Mouse (Mus musculus): ENCODE data around the gene Tmem198. TPM values are rescaled to one million over a fixed set of nuclear protein-coding genes. Genes with fewer than 3 reads are reported as not detected.
A peak's percentile ranks its signal among the peaks of the same experiment; 100 is the strongest.

Tmem198 gene
- total and polyA plus RNA-seq, 2 experiments from 2014 or later: 49.4 to 52.4 TPM

- DNase-seq (ENCODE audit: low spot score) (peak; percentile 73), ATAC-seq (ENCODE audit: low FRiP score) (no peak)
- no peaks in the 10 kb centered on the region for H3K27me3 ChIP-seq (ENCODE audit: insufficient read depth, low read length)
- H3K4me2 ChIP-seq (ENCODE audit: low read depth, low read length, poor library complexity, severe bottlenecking): no peak overlapping the region
- 43% methylated on average over 12 of the region's 12 CpGs for WGBS
- no peak overlapping the region for H3K4me3 ChIP-seq (ENCODE audit: low read depth, low read length)
- no peaks in the 10 kb centered on the region for H3K9me3 ChIP-seq (ENCODE audit: low read length)
- H3K9ac ChIP-seq (replicated peaks; ENCODE audit: low read length, poor library complexity, severe bottlenecking): no peak overlapping the region
- H3K27ac ChIP-seq (ENCODE audit: low read depth, low read length): no peak overlapping the region
- peak; percentile 86 for TF ChIP-seq CTCF (IDR thresholded peaks at IDR 0.05)
- H3K4me1 ChIP-seq (ENCODE audit: insufficient read depth, low read length): no peaks in the 10 kb centered on the region
- H3K36me3 ChIP-seq (ENCODE audit: insufficient read depth, low read length): peaks cover 28% of the 10 kb centered on the region
Measured at GRCm38 (mm10) chr1:75494878-75495548, 15.7 kb downstream of the Tmem198 start.

- WGBS: 93% methylated on average over 4 of the region's 4 CpGs
- Histone ChIP-seq H3K36me3 (ENCODE audit: insufficient read depth, low read length) (peaks cover 31% of the 10 kb centered on the region), H3K4me2 (ENCODE audit: low read depth, low read length, poor library complexity, severe bottlenecking) (no peak overlapping the region), H3K27me3 (ENCODE audit: insufficient read depth, low read length) (no peaks in the 10 kb centered on the region), H3K4me3 (ENCODE audit: low read depth, low read length) (no peak overlapping the region), H3K4me1 (ENCODE audit: insufficient read depth, low read length) (no peaks in the 10 kb centered on the region), H3K9ac (replicated peaks; ENCODE audit: low read length, poor library complexity, severe bottlenecking) (no peak overlapping the region), H3K9me3 (ENCODE audit: low read length) (no peaks in the 10 kb centered on the region), H3K27ac (ENCODE audit: low read depth, low read length) (no peak overlapping the region)
- no peak for TF ChIP-seq CTCF (IDR thresholded peaks at IDR 0.05)
- DNase-seq (ENCODE audit: low spot score): no peak
- ATAC-seq (ENCODE audit: low FRiP score): no peak
Measured at GRCm38 (mm10) chr1:75498897-75499296, 19.6 kb downstream of the Tmem198 start.

GRCm38 (mm10) chr1:75499441-75499840 lies 20.1 kb downstream of the Tmem198 start:
- Histone ChIP-seq H3K4me2 (ENCODE audit: low read depth, low read length, poor library complexity, severe bottlenecking) (no peak overlapping the region), H3K27ac (ENCODE audit: low read depth, low read length) (no peak overlapping the region), H3K36me3 (ENCODE audit: insufficient read depth, low read length) (peaks cover 31% of the 10 kb centered on the region), H3K27me3 (ENCODE audit: insufficient read depth, low read length) (no peaks in the 10 kb centered on the region), H3K4me1 (ENCODE audit: insufficient read depth, low read length) (no peaks in the 10 kb centered on the region), H3K4me3 (ENCODE audit: low read depth, low read length) (no peak overlapping the region), H3K9me3 (ENCODE audit: low read length) (no peaks in the 10 kb centered on the region), H3K9ac (replicated peaks; ENCODE audit: low read length, poor library complexity, severe bottlenecking) (no peak overlapping the region)
- no peak for DNase-seq (ENCODE audit: low spot score)
- WGBS: 84% methylated on average over 7 of the region's 7 CpGs
- TF ChIP-seq CTCF (IDR thresholded peaks at IDR 0.05): 0 out of 2 replicates have a peak, but pooled peaks have one; percentile 10
- no peak for ATAC-seq (ENCODE audit: low FRiP score)

DNA sequence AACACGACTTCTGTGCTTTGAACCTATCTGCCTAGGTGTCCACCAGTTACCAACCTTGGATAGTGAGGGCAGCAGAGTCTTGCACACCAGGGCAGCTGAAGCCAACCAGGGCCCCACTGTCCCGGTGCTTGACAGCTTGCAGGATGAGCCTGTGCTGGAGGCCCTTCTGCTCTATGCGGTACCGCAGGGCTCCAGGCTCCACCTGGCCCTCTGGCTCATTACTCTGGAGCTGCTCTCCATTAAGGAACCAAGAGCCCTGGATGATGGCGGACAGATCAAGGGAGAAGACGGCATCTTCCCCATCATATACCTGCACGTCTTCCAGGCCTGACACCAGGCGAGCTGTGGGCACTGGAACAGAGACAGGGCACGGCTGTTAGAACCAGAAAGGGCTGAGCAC lies 22.6 kb downstream of the Tmem198 start:
- Histone ChIP-seq H3K27ac (ENCODE audit: low read depth, low read length) (no peak overlapping the region), H3K9ac (replicated peaks; ENCODE audit: low read length, poor library complexity, severe bottlenecking) (no peak overlapping the region), H3K36me3 (ENCODE audit: insufficient read depth, low read length) (peaks cover 31% of the 10 kb centered on the region), H3K4me3 (ENCODE audit: low read depth, low read length) (no peak overlapping the region), H3K4me1 (ENCODE audit: insufficient read depth, low read length) (peaks cover 1% of the 10 kb centered on the region; the same call in 1 of the 2 replicates), H3K27me3 (ENCODE audit: insufficient read depth, low read length) (no peaks in the 10 kb centered on the region), H3K4me2 (ENCODE audit: low read depth, low read length, poor library complexity, severe bottlenecking) (no peak overlapping the region), H3K9me3 (ENCODE audit: low read length) (no peaks in the 10 kb centered on the region)
- DNase-seq (ENCODE audit: low spot score): no peak
- ATAC-seq (ENCODE audit: low FRiP score): no peak
- TF ChIP-seq CTCF (IDR thresholded peaks at IDR 0.05): no peak
- WGBS: 98% methylated on average over 9 of the region's 9 CpGs

GRCm38 (mm10) chr1:75502945-75503650 lies 23.8 kb downstream of the Tmem198 start:
- peaks cover 26% of the 10 kb centered on the region for H3K36me3 ChIP-seq (ENCODE audit: insufficient read depth, low read length)
- H3K4me1 ChIP-seq (ENCODE audit: insufficient read depth, low read length): peaks cover 4% of the 10 kb centered on the region; the same call in 1 of the 2 replicates
- H3K27ac ChIP-seq (ENCODE audit: low read depth, low read length): no peak overlapping the region
- 89% methylated on average over 25 of the region's 25 CpGs for WGBS
- no peaks in the 10 kb centered on the region for H3K9me3 ChIP-seq (ENCODE audit: low read length)
- no peak overlapping the region for H3K4me3 ChIP-seq (ENCODE audit: low read depth, low read length)
- no peak for TF ChIP-seq CTCF (IDR thresholded peaks at IDR 0.05)
- no peak for DNase-seq (ENCODE audit: low spot score)
- H3K27me3 ChIP-seq (ENCODE audit: insufficient read depth, low read length): no peaks in the 10 kb centered on the region
- ATAC-seq (ENCODE audit: low FRiP score): no peak
- no peak overlapping the region for H3K4me2 ChIP-seq (ENCODE audit: low read depth, low read length, poor library complexity, severe bottlenecking)
- H3K9ac ChIP-seq (replicated peaks; ENCODE audit: low read length, poor library complexity, severe bottlenecking): no peak overlapping the region

- Histone ChIP-seq H3K4me2 (ENCODE audit: low read depth, low read length, poor library complexity, severe bottlenecking) (no peak overlapping the region), H3K36me3 (ENCODE audit: insufficient read depth, low read length) (peaks cover 22% of the 10 kb centered on the region), H3K4me1 (ENCODE audit: insufficient read depth, low read length) (peaks cover 4% of the 10 kb centered on the region; the same call in 1 of the 2 replicates), H3K27ac (ENCODE audit: low read depth, low read length) (no peak overlapping the region), H3K4me3 (ENCODE audit: low read depth, low read length) (no peak overlapping the region), H3K27me3 (ENCODE audit: insufficient read depth, low read length) (no peaks in the 10 kb centered on the region), H3K9ac (replicated peaks; ENCODE audit: low read length, poor library complexity, severe bottlenecking) (no peak overlapping the region), H3K9me3 (ENCODE audit: low read length) (no peaks in the 10 kb centered on the region)
- DNase-seq (ENCODE audit: low spot score): no peak
- WGBS: 80% methylated on average over 23 of the region's 23 CpGs
- no peak for ATAC-seq (ENCODE audit: low FRiP score)
- no peak for TF ChIP-seq CTCF (IDR thresholded peaks at IDR 0.05)
Measured at GRCm38 (mm10) chr1:75503651-75503980, 24.3 kb downstream of the Tmem198 start.
